Comparison of ENCODE assay signal across 21 mouse cellular contexts in the genomic region with DNA sequence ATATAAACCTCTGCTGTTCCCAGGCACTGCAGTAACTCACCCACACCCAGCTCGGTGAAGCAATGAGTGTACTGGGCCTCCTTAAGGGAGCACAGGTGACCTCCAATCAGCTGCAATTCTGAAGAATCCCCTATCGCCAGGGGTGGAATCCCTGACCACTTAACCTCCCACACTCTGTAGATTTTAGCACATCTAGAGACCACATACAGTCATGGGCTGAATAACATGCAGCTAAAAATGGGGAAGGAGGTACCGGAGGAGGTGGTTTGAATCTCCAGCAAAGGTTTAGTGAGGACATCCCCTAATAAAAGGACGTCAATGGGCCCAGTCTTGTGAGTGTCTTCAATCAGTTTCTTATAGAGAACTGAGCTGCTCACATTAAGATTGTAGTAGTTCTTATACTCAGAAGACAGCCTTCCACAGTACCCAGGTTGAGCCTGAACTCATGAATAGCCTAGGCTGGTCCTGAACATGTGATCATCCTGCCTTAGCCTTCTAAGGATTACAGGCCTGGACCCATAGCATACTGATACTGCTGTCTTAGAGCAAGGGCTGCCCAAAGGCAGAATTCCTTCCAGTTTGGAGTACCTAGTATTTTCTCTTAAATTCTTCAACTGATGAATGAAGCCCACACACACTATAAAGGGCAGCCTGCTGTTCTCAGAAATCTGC. TPM values are rescaled to one million over a fixed set of nuclear protein-coding genes. Genes with fewer than 3 reads are reported as not detected.
DNase-seq lines count a peak whose midpoint lies in the region; ATAC-seq lines count a peak whose summit lies in the region.
"Had no signal": no experiment of that assay in that cellular context is flagged by ENCODE, and none has a peak within 500 bp of the region (broad histone marks: within the 10 kb centered on the region; RNA-seq: fewer than 3 reads in every experiment).

No protein-coding gene starts in this region.

- 64% methylated on average over 4 of the region's 4 CpGs for WGBS in macrophage (ENCODE audit: missing documents)

- peak; percentile 53; the same call in 1 of the 2 replicates for ATAC-seq in neutrophil, adult 5-6 weeks (ENCODE audit: extremely low read depth, insufficient number of reproducible peaks, low FRiP score, poor library complexity, severe bottlenecking)
- ATAC-seq: forebrain, embryonic 13.5 days; forebrain, postnatal 0 days; hindbrain, embryonic 16.5 days had no signal

- H3K4me3 ChIP-seq in macrophage (ENCODE audit: inconsistent target), result no peak overlapping the region
- H3K4me3 ChIP-seq: embryonic facial prominence, embryonic 13.5 days; forebrain, embryonic 13.5 days; heart, embryonic 10.5 days; hindbrain, embryonic 12.5 days had no signal

- DNase-seq in A20 (ENCODE audit: low read depth, low spot score), result peak; percentile 87
- DNase-seq in B cell, adult 2 months, result peak; percentile 79 to 85
- DNase-seq in kidney, postnatal 14 days, result no peak
- no peak for DNase-seq in kidney, postnatal 36 days
- no peak for DNase-seq in gastrocnemius, postnatal 10 days
- DNase-seq: adrenal gland, adult 8-10 months; cerebellum, adult 11-12 months; cerebellum, adult 9-10 months; cerebellum, postnatal 25 days; forebrain, postnatal 0 days; gastrocnemius, postnatal 25 days; heart, adult 18-20 months; heart, postnatal 10 days; heart, postnatal 4 days had no signal

- peaks cover 25% of the 10 kb centered on the region; the same call in 1 of the 2 replicates for H3K36me3 ChIP-seq in macrophage (ENCODE audit: inconsistent target)
- H3K36me3 ChIP-seq: hindbrain, embryonic 12.5 days had no signal

- H3K27ac ChIP-seq in macrophage, result peak overlapping the region; percentile 85
- H3K27ac ChIP-seq: embryonic facial prominence, embryonic 13.5 days; forebrain, embryonic 13.5 days; heart, embryonic 10.5 days; hindbrain, embryonic 12.5 days had no signal

- peaks cover 97% of the 10 kb centered on the region for H3K79me2 ChIP-seq in macrophage (ENCODE audit: inconsistent target)

RNA-seq across cellular contexts. Expression of a gene that starts 9.4 kb away (rescaled TPM):
- total RNA-seq in macrophage (2018; cell fraction: chromatin; rRNA removed), result 100 to 1,000 TPM; 102 to 341 (median 172) TPM
- total RNA-seq in macrophage (2018; cell fraction: cytosol; rRNA removed), result 100 to 1,000 TPM in 2 of 26 experiments, 10 to 100 TPM in 24; 60.3 to 108 (median 79.2) TPM
- 100 to 1,000 TPM in 23 of 26 experiments, 10 to 100 TPM in 3; 85.1 to 476 (median 159) TPM for total RNA-seq in macrophage (2018; cell fraction: nucleus; rRNA removed)
- 50.8 to 80.6 TPM (median 73.2 TPM) in 3 replicates for polyA plus RNA-seq in macrophage (2018)
- total RNA-seq in neutrophil, adult 5-6 weeks (2017), result 63.0 and 69.0 TPM in 2 replicates
- total RNA-seq in gastrocnemius, postnatal 10 days (2021), result 10 to 100 TPM; 57.9 to 62.0 TPM

Comparison
In these comparisons a context has a peak if more than half of its experiments do, and no peak if none do; other contexts are left out.
1. DNase-seq: peak in A20 (single experiment) and B cell, adult 2 months (2 of 2); none in kidney, postnatal 14 days (single experiment), kidney, postnatal 36 days (0 of 2) and gastrocnemius, postnatal 10 days (single experiment).